Mouse (Mus musculus) lung, adult 18-20 months (tissue): ENCODE data around the gene Apoc4.

Experiments used
- DNase-seq, 2 experiments: peaks; one replicate each; pipeline ENCODE4 v3.0.0; 2022; ENCODE audit warnings: mixed read lengths in 2 of 2

Apoc4 gene

DNA sequence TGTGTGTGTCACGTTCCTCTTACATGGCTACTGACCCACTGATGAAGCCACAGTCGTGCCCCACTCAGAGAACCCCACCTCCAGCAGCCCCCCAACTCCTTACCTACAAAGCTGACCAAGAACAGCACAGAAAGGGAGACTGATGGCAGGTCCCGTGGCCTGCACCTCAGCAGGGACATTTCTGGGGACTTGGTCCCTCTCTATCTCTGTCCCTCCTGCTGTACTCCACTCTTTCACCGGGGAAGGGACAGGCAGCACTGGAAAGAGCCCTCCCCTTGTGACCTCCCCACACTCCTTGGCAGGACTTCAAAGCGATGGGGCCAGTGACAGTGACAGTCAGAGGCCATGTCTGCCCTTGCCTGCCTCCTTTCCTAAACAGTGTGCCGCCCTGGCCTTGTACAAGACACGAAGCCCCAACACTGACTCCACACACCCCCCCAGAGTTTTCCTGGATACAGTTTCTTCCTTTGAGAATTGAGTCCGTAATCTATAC lies at the start of gene Apoc4, which contains the start of gene Gm44805:
Gene Apoc4 (minus strand): TSS at position 278 of the 493 bp plus-strand sequence.
Gene Gm44805 (minus strand): TSS at position 222 of the 493 bp plus-strand sequence.
- no peak for DNase-seq

DNA sequence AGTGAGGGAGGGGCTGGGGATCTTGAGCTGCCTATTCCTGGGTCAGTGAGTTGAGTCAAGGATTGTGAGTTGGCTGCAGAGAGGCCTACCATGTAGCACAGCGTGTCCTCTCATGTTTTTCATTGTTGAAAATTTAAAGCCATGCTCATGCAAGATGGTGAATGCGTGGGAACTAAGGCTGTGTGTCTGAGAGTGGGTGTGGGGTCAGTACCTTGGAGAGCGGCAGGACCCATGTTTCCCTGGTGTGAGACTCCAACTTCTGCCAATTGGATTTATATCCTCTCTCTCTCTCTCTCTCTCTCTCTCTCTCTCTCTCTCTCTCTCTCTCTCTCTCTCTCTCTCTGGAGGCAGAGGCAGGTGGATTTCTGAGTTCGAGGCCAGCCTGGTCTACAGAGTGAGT lies 45.3 kb upstream of the Apoc4 start:
- no peak for DNase-seq

DNA sequence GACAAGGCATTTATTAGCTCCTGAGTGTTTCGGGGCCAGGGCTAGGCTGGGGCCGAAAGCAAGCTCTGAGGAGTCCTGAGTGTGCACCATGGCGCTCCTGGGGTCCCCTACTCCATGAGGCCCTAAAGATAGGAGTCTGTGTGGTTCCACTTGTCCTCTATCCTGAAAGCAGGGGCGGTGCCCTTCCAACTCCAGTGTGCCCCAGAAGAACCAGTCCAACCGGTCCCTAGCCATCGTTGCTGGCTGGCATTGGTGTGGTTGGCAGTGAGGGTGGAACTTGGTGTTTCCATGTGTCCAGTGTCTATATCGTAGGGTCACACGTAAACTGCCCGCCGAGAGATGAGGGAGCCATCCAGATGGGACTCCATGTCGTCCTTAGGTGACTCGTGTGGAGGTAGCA lies 42.9 kb upstream of the Apoc4 start:
- DNase-seq = peak; percentile 84 to 90

DNA sequence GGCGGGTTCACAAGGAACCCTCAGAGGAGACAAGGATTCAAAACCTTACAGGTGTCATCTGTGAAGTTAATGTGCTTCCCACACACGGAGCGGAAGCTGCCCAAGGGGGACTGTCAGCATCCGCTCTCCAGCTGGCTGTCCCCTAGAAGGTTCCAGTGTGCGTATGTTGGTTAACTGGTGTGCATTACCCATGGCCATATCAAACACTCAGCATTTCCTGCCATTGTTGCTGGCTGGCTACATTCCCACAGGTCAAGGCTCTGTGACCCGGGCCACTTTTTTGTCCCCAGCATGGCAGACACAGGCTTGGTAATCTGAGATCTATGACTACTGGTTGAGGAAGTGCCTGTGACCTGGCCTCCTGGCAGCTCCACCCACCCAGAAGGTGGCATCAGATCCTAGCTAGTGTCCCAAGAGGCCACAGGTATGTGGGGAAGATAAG lies 41.5 kb upstream of the Apoc4 start:
- DNase-seq = peak; percentile 76 to 84

DNA sequence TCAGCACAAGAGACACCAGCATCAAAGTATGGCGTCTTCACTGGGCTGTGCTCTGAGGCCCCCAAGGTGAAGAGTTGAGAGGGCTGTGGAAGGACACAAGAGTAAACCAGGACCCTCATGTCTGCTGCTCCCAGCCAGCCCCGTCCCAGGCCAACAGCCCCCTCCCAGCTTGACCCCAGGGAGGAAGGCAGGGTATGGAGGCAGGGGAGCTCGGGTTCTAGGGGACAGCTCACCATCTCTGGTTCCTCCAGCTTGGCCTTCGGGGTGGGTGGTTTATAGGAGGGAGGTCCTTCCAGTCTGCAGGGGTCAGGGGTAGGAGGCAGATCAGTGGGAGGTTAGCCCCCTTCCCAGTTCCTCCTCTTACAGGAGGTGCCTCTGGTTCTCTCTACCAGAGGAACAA lies 37.9 kb upstream of the Apoc4 start:
- DNase-seq = no peak

DNA sequence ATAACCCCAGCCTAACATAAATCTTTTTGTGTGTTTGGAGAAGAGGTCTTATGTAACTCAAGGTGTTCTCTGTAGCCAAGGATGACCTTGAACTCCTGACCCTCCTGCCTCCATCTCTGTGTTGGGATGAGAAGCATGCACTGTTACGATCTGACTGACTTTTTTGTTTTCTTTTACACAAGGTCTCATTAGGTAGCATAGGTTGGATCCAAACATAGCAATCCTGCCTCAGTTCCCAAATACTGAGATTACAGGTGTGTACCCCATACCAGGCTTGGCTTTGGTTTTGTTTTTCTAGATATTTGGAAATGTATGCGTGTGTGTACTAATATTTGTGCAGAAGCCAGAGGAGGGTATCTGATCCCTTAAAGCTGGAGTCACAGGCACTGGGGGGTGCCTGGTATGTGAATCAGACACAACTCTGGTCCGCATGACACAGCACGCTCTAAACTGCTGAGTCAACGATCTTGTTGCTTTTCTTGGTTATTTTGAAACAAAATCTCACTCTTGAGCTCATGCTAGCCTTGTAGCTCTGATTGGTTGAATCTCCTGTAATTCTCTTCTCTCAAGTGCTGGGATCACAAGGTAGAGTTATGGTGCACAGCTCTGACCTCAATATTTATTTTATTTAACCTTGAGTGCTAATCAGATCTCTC lies 37.1 kb upstream of the Apoc4 start:
- DNase-seq = no peak

DNA sequence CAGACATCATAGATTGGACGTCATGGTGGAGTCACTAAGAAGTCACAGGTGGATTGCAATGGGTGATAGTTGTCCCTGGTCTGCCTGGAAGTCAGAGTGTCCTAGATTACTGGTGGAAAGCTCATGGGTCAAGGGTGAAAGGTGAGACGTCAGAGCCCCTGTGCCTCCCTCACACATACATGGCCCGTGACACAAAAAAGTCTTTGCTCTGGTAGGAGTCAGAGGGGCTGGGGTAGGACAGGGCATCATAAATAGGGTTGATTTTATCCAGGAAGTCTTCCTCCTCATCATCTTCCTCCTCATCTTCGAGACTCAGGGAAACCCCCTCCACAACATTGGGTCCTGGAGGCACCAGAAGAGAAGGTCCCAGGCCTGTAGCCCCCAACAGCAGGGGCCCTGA lies 36.1 kb upstream of the Apoc4 start:
- DNase-seq = no peak

DNA sequence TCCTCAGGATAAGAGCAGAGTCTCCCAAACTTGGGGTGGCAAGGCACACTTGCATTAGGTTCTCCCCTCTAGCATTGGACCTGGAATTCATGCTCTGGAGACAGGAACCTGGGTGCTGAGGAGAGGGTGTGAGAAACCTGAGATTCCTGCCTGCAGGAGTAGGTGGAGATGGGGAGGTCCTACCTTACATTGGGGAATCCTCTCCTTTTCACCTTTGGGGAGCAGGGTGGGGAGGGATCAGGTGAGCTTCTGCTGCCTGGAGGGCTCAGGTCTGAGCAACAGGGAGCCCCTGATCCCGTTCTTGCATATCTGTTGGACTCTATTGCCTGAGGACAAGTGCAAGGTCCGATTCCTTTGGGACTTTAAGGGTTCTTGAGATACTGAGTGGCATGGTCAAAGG lies 35.5 kb upstream of the Apoc4 start:
- no peak for DNase-seq

DNA sequence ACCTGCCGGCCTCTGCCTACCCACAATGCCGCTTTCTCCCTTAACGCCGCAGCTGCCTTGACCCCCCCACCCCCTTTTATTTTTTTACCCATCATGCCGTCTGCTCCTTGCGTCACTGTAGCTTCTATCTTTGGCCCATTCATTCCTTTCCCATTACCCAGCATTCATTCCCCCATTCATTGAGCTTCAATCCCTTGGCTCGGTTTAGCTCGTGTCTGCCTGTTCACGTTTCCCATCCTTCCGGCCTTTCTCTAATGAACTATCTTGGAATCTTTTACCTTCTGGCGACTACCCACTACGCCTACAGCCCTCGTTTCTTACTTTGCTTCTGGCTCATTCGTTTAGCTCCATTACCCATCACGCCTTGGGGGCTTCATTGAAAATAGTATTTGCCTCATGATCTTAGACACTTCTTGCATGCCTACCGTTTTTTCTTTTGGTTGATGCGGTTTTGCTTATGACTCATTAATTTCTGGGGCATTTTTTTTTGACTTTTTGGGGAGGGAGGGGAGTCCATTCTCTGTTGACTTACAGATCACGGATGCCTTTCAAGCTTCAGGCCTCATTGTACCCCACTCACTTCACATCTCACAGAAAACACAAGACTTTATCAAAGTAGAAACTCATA lies 34.9 kb upstream of the Apoc4 start:
- DNase-seq = no peak

DNA sequence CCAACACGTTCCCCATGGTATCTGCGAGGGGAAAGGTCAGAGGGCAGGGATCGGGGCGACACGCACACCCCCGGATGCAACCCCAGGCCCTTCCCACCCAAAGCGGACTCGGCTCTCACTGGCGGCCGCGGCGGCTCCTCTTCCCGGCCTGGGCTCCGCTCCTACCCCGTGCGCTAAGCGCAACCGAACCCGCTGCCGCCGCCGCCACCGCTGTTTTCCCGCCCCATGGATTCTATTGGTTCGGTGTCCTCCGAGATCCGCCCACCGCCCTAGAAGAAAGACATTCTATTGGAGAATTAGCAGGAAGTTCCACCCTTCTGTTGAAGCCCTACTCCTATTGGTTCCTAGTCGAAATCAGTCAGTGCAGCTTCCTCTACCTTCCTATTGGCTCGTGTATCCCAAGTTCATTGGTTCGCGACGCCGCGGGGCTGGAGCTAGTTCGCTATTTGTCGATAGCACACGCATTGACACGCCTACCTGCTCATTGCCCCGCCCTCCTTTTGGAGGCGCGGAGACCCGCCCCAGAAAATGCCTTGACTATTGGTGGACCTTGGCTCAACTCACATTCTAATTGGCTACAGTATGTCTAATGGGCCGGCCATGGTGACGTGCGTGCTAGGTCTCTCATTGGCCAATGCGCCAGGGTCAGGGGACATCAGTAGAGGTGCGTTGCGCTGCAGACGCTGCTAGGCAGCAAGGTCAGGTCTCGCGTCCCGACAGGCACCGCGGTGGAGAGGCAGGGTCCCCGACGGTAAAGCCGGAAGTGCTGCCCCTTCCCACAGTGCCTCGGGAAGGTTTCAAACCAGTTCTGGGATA lies 34.2 kb upstream of the Apoc4 start, which contains the start of gene Tomm40:
Gene Tomm40 (minus strand): TSS at position 200 of the 816 bp plus-strand sequence.
- peak; percentile 100 for DNase-seq

DNA sequence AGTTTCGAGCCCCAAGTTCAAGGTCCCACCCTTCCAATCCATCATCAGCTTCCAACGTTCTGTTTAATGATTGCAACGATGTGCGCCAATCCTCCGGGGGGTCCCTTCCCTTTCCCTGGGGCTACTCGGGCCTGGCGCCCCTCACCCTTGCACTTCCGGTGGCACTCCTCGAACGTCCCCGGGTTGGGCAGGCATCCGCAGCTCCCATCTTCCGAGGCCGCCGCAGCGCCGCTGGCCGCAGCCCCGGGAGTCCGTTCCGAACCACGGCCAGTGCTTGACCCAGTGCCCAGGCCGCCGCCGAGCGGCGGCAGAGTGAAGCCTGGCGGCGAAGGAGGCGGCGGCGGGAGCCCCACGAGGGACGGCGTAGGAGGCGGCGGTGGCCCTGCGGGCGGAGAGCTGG lies 33.6 kb upstream of the Apoc4 start:
- DNase-seq = no peak

DNA sequence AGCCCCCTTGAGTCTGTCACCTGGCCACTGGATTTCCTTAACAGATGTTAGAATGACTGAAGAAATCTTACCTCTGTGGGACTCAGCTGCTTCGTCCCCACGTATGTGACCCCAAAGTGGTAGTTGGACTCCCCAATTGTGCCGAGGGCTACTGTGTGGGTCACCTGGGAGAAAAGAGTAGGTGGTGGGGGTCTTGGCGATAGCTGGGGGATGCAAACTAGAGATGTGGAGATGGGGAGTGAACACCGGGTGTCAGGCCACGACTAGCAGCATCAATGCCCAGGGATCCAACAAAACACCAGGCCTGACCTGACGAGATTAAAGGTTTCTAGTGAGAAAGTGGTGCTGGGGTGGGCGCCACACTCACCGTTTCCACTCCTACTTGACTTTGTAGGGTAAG lies 32.3 kb upstream of the Apoc4 start:
- no peak for DNase-seq

DNA sequence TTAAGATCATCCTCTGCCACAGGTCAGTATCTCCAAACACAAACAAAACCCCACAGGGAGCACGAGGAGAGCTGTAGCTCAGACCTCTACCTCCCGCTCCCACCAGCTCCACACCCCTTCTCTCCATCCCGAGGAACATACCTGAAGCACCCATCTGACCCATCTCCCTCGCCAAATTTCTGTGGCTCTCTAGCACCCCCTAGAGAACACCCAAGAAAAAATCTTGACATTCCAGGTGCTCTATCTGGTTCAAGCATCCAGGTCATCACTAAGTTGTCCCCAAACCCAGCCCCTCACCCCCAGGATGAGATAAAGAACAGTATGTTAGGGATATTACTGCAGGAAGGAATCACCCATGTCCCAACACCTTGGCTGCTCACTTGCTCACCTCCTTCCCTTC lies 31.9 kb upstream of the Apoc4 start:
- DNase-seq = no peak

DNA sequence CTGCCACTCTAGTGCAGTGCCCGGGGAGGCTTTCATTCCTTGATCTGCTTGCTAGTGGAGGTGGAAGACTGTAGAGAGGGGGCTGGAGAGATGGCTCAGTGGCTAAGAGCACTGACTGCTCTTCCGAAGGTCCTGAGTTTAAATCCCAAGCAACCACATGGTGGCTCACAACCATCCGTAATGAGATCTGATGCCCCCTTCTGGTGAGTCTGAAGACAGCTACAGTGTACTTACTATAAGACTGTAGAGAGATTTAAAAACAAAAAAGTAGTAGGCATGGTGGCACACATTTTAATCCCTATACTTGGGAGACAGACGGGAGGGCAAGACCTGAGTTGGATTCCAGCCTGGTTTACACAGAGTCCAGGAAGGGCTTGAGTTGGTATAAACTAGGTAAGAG lies 31.1 kb upstream of the Apoc4 start:
- no peak for DNase-seq

DNA sequence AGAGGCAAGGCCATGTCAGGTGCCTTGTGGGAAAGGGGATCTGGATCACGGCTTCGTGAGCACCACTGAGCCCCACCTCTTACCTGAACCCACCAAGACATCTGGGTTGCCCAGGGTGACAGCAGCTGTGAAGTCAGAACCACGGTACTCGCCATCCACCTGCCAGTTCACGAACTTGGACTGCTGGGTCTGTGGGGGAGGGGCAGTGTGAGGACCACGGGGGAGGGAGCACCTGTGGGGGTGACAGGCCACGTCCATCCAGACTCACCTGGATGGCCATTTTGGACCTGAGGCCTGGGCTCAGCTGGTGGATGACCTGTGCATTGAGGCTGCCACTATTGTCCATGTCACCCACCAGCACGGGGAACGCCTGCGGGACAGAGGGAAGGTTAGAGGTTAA lies 29.4 kb upstream of the Apoc4 start:
- no peak for DNase-seq

DNA sequence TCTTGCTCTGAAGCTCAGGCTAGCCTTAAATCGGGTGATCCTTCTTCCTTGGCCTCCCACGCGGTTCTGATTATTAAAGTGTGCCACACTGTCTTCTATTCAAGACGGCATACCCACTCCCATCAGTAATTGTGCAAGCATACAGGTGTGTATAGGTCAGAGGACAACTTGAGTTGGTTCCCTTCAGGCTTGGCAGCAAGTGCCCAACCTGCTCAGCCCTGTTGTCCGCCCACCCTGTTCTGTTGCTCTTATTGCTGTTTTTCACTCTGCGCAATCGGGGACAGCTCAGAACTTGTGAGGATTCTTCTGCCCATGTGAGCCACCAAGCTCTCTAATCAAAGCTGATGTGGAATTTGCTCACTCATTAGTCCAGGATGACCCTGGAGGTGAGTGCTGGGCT lies 24.0 kb upstream of the Apoc4 start:
- no peak for DNase-seq

DNA sequence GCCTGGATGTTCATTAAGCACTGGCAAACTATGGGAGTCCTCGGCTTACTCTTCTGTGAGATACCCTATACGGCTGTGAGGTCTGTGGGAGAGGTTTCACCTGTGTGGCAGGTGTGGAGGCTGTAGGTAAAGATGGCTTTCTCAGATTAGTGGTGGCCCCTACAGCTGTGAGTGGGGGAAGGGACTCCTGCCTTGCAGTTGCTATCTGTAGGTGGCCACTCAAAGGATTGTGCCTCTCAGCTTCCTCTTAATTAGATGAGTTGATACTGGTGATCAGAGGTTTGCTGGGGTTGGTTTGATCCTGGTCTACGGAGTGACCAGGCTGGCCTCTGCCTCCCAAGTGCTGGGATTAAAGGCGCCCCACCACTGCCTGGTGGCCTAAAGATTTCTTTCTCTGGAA lies 23.2 kb upstream of the Apoc4 start:
- no peak for DNase-seq

DNA sequence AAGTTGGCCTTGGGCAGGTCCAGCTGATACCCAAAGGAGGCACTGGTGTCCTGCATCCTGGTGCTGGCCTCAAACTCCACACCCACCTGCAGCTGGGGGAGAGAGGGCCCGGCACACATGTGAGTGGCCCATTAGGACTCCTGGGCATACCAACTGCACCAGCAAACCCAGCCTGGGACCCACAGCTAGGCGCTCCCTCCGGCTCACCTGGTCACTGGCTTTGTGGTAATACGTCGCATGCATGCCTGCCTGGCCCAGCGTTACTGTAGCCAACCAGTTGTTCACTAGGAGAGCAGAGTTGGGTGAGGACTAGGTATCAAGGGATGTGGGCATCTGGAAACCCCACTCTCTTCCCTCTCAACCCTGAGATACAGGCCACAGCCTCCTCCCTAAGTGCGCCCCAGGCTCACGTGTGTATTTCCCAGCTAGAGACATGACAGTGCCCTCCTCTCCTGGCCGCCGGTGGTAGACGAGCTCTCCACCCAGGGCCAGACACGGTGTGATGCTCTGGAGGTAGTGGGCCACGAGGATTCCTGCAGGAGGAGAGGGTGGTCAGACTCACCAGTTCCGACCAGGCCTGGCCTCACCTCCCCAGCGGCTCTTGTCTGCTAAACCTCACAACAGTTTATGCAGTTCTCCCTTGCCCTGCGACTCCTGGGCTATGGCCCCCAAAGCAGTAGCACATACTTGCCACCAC lies 21.7 kb upstream of the Apoc4 start:
- DNase-seq = no peak

DNA sequence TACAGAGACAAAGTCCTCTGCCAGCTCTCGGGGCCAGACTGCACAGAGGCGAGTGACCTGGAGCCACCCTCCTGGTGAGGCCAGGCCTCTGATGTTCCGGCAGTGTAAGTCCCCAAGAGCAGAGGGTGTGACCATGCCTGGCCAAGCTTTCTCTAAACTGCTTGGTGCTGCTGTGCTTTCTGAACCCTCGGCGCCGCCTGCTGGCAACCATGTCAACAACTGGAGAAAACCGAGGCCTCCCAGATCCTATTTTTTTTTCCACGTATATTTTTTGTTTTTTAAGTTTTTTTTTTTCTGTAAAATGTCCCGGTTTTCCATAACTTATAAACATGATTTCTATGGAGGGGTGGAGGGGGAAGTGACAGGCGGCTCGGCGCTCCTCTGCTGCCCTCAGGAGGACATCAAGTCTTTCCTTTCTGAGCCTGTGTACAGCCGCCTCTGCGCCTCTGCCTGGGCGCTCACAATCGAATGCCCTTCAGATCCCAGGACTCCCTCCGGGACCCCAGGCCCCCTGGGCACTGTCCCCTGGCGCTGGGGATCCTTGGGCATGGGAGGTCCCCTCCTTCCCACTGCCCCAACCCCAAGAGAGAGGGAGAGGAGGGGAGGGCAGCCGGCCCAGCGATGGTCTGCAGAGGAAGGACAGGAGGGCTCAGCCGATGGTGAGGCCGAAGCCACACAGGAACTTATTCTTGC lies 19.9 kb upstream of the Apoc4 start:
- DNase-seq = peak; percentile 75 to 82

DNA sequence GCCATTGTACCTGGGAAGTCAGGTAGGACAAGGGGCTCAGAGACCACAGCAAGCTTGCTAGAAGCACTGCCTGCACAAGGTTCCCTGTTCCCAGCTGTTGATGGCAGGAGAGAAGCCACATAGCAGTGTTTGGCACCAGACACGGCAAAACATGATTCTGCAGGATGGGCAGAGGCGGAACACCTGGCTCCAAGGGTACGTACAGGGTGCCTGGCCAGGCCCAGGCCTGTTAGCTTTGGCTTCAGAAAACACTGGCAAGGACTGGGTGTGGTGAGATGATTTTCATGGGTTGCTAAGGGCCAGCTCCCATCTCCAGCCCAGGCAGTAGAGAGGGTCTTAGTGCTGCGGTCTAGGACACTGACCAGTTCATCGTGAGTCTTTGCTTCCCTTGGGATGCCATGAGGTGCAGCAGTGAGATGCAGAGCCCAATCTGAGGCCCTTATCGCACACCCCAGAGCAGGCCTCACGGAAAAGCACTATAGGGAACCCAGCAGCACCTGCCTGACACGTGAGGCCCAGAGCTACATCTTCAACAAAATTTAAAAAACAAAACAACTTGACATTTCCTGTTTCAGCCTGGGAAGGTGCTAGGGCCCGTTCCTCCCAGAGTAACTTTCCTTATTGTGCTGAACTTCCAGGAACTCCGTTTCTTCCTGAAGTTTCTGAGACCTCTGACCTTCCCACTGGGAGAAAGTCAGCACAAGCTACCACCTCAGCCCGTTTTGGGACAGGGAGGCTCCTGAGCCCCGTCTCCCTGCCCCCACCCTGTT lies 19.2 kb upstream of the Apoc4 start:
- no peak for DNase-seq

DNA sequence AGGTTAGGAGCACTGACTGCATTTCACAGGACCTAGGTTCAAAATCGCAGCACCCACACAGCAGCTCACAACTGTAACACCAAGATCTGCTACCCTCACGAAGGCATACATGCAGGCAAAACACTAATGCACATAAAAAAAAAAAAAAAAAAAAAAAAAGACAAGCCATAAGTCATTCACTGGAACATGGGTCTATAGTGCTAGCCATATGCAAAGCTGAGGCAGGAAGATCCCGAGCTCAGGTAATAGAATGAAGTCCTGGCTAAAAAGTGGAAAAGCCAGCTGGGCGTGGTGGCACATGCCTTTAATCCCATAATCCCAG lies 18.5 kb upstream of the Apoc4 start:
- DNase-seq = no peak
